Comparison of ENCODE assay signal across 36 mouse cellular contexts in genomic region chr14:8011938-8012337, GRCm38 (mm10). TPM values are rescaled to one million over a fixed set of nuclear protein-coding genes. Genes with fewer than 3 reads are reported as not detected.
"Had no signal": no experiment of that assay in that cellular context is flagged by ENCODE, and none has a peak within 500 bp of the region (broad histone marks: within the 10 kb centered on the region; RNA-seq: fewer than 3 reads in every experiment).

No protein-coding gene starts in this region.

- H3K9ac ChIP-seq: embryonic facial prominence, embryonic 12.5 days; embryonic facial prominence, embryonic 13.5 days; embryonic facial prominence, embryonic 15.5 days; forebrain, embryonic 12.5 days; forebrain, embryonic 13.5 days; forebrain, embryonic 15.5 days; forebrain, postnatal 0 days had no signal

- H3K4me3 ChIP-seq: embryonic facial prominence, embryonic 10.5 days; embryonic facial prominence, embryonic 12.5 days; embryonic facial prominence, embryonic 13.5 days; embryonic facial prominence, embryonic 15.5 days; erythroblast, embryonic 14.5 days; forebrain, embryonic 10.5 days; forebrain, embryonic 12.5 days; forebrain, embryonic 13.5 days; forebrain, embryonic 15.5 days; heart, adult 2 months had no signal

- H3K4me2 ChIP-seq: embryonic facial prominence, embryonic 12.5 days; embryonic facial prominence, embryonic 13.5 days; embryonic facial prominence, embryonic 15.5 days; forebrain, embryonic 12.5 days; forebrain, embryonic 13.5 days; forebrain, embryonic 15.5 days had no signal

- H3K27ac ChIP-seq: embryonic facial prominence, embryonic 10.5 days; embryonic facial prominence, embryonic 15.5 days; forebrain, embryonic 10.5 days; forebrain, embryonic 12.5 days; forebrain, embryonic 13.5 days; forebrain, embryonic 15.5 days; heart, adult 2 months had no signal

- H3K9me3 ChIP-seq: embryonic facial prominence, embryonic 10.5 days; embryonic facial prominence, embryonic 12.5 days; embryonic facial prominence, embryonic 13.5 days; embryonic facial prominence, embryonic 15.5 days; forebrain, embryonic 10.5 days; forebrain, embryonic 12.5 days; forebrain, embryonic 13.5 days; forebrain, embryonic 15.5 days had no signal

- DNase-seq: cerebellum, adult 8-10 months; cerebellum, adult 9-10 months; cerebellum, adult 9-11 months; cerebellum, postnatal 10 days; cerebellum, postnatal 14 days; cerebellum, postnatal 25 days; cerebellum, postnatal 36 days; embryo, embryonic 11 days; forebrain, postnatal 0 days; gastrocnemius, postnatal 10 days; gastrocnemius, postnatal 14 days; gastrocnemius, postnatal 25 days; gastrocnemius, postnatal 36 days; heart, adult 18-20 months; heart, adult 2 months had no signal

- H3K36me3 ChIP-seq: embryonic facial prominence, embryonic 10.5 days; embryonic facial prominence, embryonic 12.5 days; embryonic facial prominence, embryonic 13.5 days; embryonic facial prominence, embryonic 15.5 days; forebrain, embryonic 10.5 days; forebrain, embryonic 12.5 days; forebrain, embryonic 15.5 days had no signal

- H3K4me1 ChIP-seq: forebrain, embryonic 10.5 days; forebrain, embryonic 12.5 days; forebrain, embryonic 13.5 days; forebrain, embryonic 15.5 days had no signal

- H3K27me3 ChIP-seq: embryonic facial prominence, embryonic 12.5 days; embryonic facial prominence, embryonic 13.5 days; embryonic facial prominence, embryonic 15.5 days; forebrain, embryonic 12.5 days; forebrain, embryonic 13.5 days; forebrain, embryonic 15.5 days had no signal

RNA-seq across cellular contexts. Expression of gene Abhd6, which starts 9.2 kb away (rescaled TPM):
- polyA plus RNA-seq: erythroblast, embryonic 14.5 days had no signal

RNA-seq across cellular contexts. Expression of gene Dnase1l3, which starts 17.6 kb away (rescaled TPM):
- total RNA-seq: common myeloid progenitor, adult 5-6 weeks; forebrain, postnatal 0 days; gastrocnemius, adult 18-20 months; gastrocnemius, adult 8-10 months; gastrocnemius, postnatal 25 days; gastrocnemius, postnatal 36 days had no signal
- polyA plus RNA-seq: erythroblast, embryonic 14.5 days; forebrain, embryonic 10.5 days; forebrain, embryonic 11.5 days; forebrain, embryonic 12.5 days had no signal

RNA-seq across cellular contexts. Expression of gene Gm45521, which starts 54.9 kb away (rescaled TPM):
- total RNA-seq: common myeloid progenitor, adult 5-6 weeks; forebrain, postnatal 0 days; gastrocnemius, adult 18-20 months; gastrocnemius, adult 8-10 months; gastrocnemius, postnatal 10 days; gastrocnemius, postnatal 14 days; gastrocnemius, postnatal 25 days; gastrocnemius, postnatal 36 days; gastrocnemius, postnatal 4 days; granulocyte monocyte progenitor cell, adult 5-6 weeks; heart, adult 18-20 months; heart, adult 2 months; heart, adult 8-10 months had no signal
- polyA plus RNA-seq: cortical plate, adult 2 months; embryonic facial prominence, embryonic 10.5 days; embryonic facial prominence, embryonic 11.5 days; embryonic facial prominence, embryonic 12.5 days; embryonic facial prominence, embryonic 13.5 days; embryonic facial prominence, embryonic 14.5 days; embryonic facial prominence, embryonic 15.5 days; erythroblast, embryonic 14.5 days; forebrain, embryonic 11.5 days; forebrain, embryonic 12.5 days; forebrain, embryonic 13.5 days; forebrain, embryonic 15.5 days; forebrain, postnatal 0 days; frontal cortex, adult 2 months; gonadal fat pad, adult 2 months; heart, adult 2 months had no signal
